Mouse (Mus musculus) CH12.LX (cell line): ENCODE data around the gene Mlph.

ENCODE experiments used
- CTCF ChIP-seq, 2 experiments: IDR thresholded peaks in 1 of 2; conservative IDR thresholded peaks in 1 of 2; 2 replicates each; pipeline ENCODE4 v1.5.1; 2011 to 2012; ENCODE audit warnings: low read depth in 2 of 2, low read length in 2 of 2, improper control_type of control experiment in 1 of 2, inconsistent platforms in 1 of 2, mild to moderate bottlenecking in 1 of 2, moderate library complexity in 1 of 2
- HCFC1 ChIP-seq: IDR thresholded peaks from 2 replicates; pipeline ENCODE4 v1.6.1; 2012; ENCODE audit warnings: low read depth, mild to moderate bottlenecking, inconsistent platforms, low read length, improper control_type of control experiment
- MAFK ChIP-seq: IDR thresholded peaks from 2 replicates; pipeline ENCODE4 v1.6.1; 2011; ENCODE audit warnings: low read length, improper control_type of control experiment; ENCODE audit not compliant: insufficient replicate concordance
- USF1 ChIP-seq: IDR thresholded peaks from 2 replicates; pipeline ENCODE4 v1.6.1; 2014; ENCODE audit warnings: low read depth, mild to moderate bottlenecking, inconsistent platforms, low read length, improper control_type of control experiment

GRCm38 (mm10) chr1:90927308-90927707 lies 12.4 kb downstream of the Mlph start:
- TF ChIP-seq CTCF (conservative IDR thresholded peaks at IDR 0.05 in 1 of 2, IDR thresholded peaks at IDR 0.05 in 1 of 2; ENCODE audit: low read depth in 2 of 2, low read length in 2 of 2), result no peak
- TF ChIP-seq HCFC1, result no peak
- TF ChIP-seq MAFK, result no peak
- no peak for TF ChIP-seq USF1
